ENCODE assay signal across 13 mouse cellular contexts in genomic region chr2:167249591-167249990, GRCm38 (mm10). TPM values are rescaled to one million over a fixed set of nuclear protein-coding genes. Genes with fewer than 3 reads are reported as not detected.
DNase-seq lines count a peak whose midpoint lies in the region; TF ChIP-seq lines count a peak whose summit lies in the region.
"Had no signal": no experiment of that assay in that cellular context is flagged by ENCODE, and none has a peak within 500 bp of the region (broad histone marks: within the 10 kb centered on the region; RNA-seq: fewer than 3 reads in every experiment).

No protein-coding gene starts in this region.

- 0 out of 2 replicates have a peak, but pooled peaks have one; percentile 26 for TF ChIP-seq POLR2A in heart, adult 2 months (IDR thresholded peaks at IDR 0.05; ENCODE audit: insufficient read depth, low read depth, low read length)

- TF ChIP-seq CTCF in heart, adult 2 months (IDR thresholded peaks at IDR 0.05) = no peak
- no peak for TF ChIP-seq CTCF in left cerebral cortex, adult 2 months (IDR thresholded peaks at IDR 0.05)

- intact Hi-C loops in heart, adult 2 months (cut with DNase I) = no loop called here
- intact Hi-C loops in heart, postnatal 36 days (cut with DNase I) = no loop called here
- intact Hi-C loops in heart, postnatal 10 days (cut with DNase I) = no loop called here
- intact Hi-C loops in left cerebral cortex, adult 2 months (cut with DNase I) = no loop called here

- no peak overlapping the region for H3K9ac ChIP-seq in heart, adult 2 months (ENCODE audit: low read depth, low read length)
- H3K9ac ChIP-seq: forebrain, embryonic 15.5 days; liver, embryonic 12.5 days had no signal

- WGBS in heart, adult 2 months = 67% methylated on average over 3 of the region's 3 CpGs

- peak overlapping the region; percentile 33; the same call in 1 of the 2 replicates for H3K27ac ChIP-seq in heart, adult 2 months
- H3K27ac ChIP-seq in left cerebral cortex, adult 2 months = no peak overlapping the region
- H3K27ac ChIP-seq: forebrain, embryonic 15.5 days; liver, embryonic 12.5 days had no signal

- TF ChIP-seq EP300 in heart, adult 2 months (IDR thresholded peaks at IDR 0.05; ENCODE audit: insufficient read depth, low read depth, low read length) = peak; percentile 58; the same call in 1 of the 2 replicates

- H3K79me2 ChIP-seq in heart, adult 2 months (replicated peaks; ENCODE audit: control insufficient read depth, insufficient read depth, low read length) = no peaks in the 10 kb centered on the region

- no peaks in the 10 kb centered on the region for H3K27me3 ChIP-seq in heart, adult 2 months (ENCODE audit: control insufficient read depth, insufficient read depth, low read length)
- H3K27me3 ChIP-seq: forebrain, embryonic 15.5 days; liver, embryonic 12.5 days had no signal

- peaks cover 13% of the 10 kb centered on the region for H3K4me1 ChIP-seq in heart, adult 2 months (ENCODE audit: control insufficient read depth, insufficient read depth, low read length)

- no peak overlapping the region for H3K4me3 ChIP-seq in heart, adult 2 months
- H3K4me3 ChIP-seq in left cerebral cortex, adult 2 months = no peak overlapping the region
- H3K4me3 ChIP-seq: forebrain, embryonic 15.5 days; liver, embryonic 12.5 days had no signal

- DNase-seq in heart, adult 2 months = no peak
- no peak for DNase-seq in heart, postnatal 36 days
- peak; percentile 71 to 75 for DNase-seq in heart, postnatal 10 days
- DNase-seq in kidney, postnatal 36 days = peak; percentile 24 to 45
- peak; percentile 74 for DNase-seq in lung, postnatal 25 days (ENCODE audit: low spot score)
- DNase-seq in right cerebral cortex, postnatal 36 days (ENCODE audit: low spot score in 2 of 2) = no peak
- DNase-seq in retina, embryonic 14.5 days (ENCODE audit: low spot score) = no peak
- no peak for DNase-seq in left cerebral cortex, adult 2 months (ENCODE audit: extremely low spot score in 1 of 2, low spot score in 2 of 2)
- DNase-seq: B cell, adult 2 months; midbrain, embryonic 14.5 days had no signal

- no peaks in the 10 kb centered on the region for H3K36me3 ChIP-seq in heart, adult 2 months (ENCODE audit: control insufficient read depth, insufficient read depth, low read length)
- H3K36me3 ChIP-seq: forebrain, embryonic 15.5 days; liver, embryonic 12.5 days had no signal

RNA-seq across cellular contexts. Expression of gene Ptgis, which starts 9.2 kb away (rescaled TPM):
- total RNA-seq in heart, adult 2 months (2021) = 10 to 100 TPM; 16.3 to 17.7 TPM
- polyA plus RNA-seq in heart, adult 2 months (2012; rRNA removed) = 31.3 and 32.1 TPM in 2 replicates
- 10 to 100 TPM; 19.5 to 22.2 TPM for total RNA-seq in heart, postnatal 36 days (2021)
- total RNA-seq in heart, postnatal 10 days (2021) = 10 to 100 TPM; 35.8 to 39.7 TPM
- 1 to 10 TPM; 1.4 to 1.8 TPM for total RNA-seq in left cerebral cortex, adult 2 months (2021)
- total RNA-seq: hematopoietic stem cell, adult 5-6 weeks had no signal

RNA-seq across cellular contexts. Expression of gene Kcnb1, which starts 59.6 kb away (rescaled TPM):
- 10 to 100 TPM; 32.8 to 38.8 TPM for total RNA-seq in heart, adult 2 months (2021)
- polyA plus RNA-seq in heart, adult 2 months (2012; rRNA removed) = 17.2 and 19.2 TPM in 2 replicates
- 10 to 100 TPM; 39.2 to 51.7 TPM for total RNA-seq in heart, postnatal 36 days (2021)
- total RNA-seq in heart, postnatal 10 days (2021) = 10 to 100 TPM; 45.4 to 50.2 TPM
- 100 to 1,000 TPM; 230 to 237 TPM for total RNA-seq in left cerebral cortex, adult 2 months (2021)

Comparison
In these comparisons a context has a peak if more than half of its experiments do, and no peak if none do; other contexts are left out.
1. DNase-seq: peak in heart, postnatal 10 days (2 of 2), kidney, postnatal 36 days (2 of 2) and lung, postnatal 25 days (single experiment); none in heart, adult 2 months (0 of 2), heart, postnatal 36 days (0 of 2), right cerebral cortex, postnatal 36 days (0 of 2), retina, embryonic 14.5 days (single experiment) and left cerebral cortex, adult 2 months (0 of 2).
2. RNA of gene Ptgis, which starts 9.2 kb away (total RNA-seq): 35.8 to 39.7 TPM in heart, postnatal 10 days, 19.5 to 22.2 TPM in heart, postnatal 36 days and 16.3 to 17.7 TPM in heart, adult 2 months; 1.4 to 1.8 TPM in left cerebral cortex, adult 2 months; every median in the first group is over 4 times any median in the second.
3. RNA of gene Kcnb1, which starts 59.6 kb away (total RNA-seq): 230 to 237 TPM in left cerebral cortex, adult 2 months; 39.2 to 51.7 TPM in heart, postnatal 36 days, 45.4 to 50.2 TPM in heart, postnatal 10 days and 32.8 to 38.8 TPM in heart, adult 2 months; every median in the first group is over 4 times any median in the second.